ENCODE assay signal across 14 mouse cellular contexts in the genomic region with DNA sequence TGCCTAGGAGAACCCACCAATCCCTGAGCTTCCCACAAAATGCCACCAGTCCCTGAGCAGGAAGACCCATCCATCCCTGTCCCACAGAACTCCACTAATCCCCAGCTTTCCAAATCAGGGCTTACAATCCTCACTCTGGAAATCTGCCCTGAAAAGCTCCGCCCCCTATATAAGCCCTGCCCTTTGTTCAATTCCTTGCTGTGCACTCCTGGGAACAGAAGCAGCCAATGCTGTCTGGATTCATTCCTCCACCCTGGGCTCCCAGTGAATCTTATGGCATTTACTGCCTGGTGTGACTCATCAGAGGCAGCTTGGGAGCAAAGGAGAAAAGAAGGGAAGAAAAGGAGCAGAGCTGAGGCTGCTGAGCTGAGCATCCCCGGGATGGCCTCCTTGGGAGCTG.
DNase-seq lines count a peak whose midpoint lies in the region; ATAC-seq and TF ChIP-seq lines count a peak whose summit lies in the region.
"Had no signal": no experiment of that assay in that cellular context is flagged by ENCODE, and none has a peak within 500 bp of the region (broad histone marks: within the 10 kb centered on the region; RNA-seq: fewer than 3 reads in every experiment).

No protein-coding gene starts in this region.

- H3K9ac ChIP-seq in kidney, embryonic 15.5 days, result no peak overlapping the region
- H3K9ac ChIP-seq in kidney, embryonic 14.5 days (ENCODE audit: low read depth, low read length), result no peak overlapping the region
- no peak overlapping the region for H3K9ac ChIP-seq in ES-E14 (ENCODE audit: insufficient read depth, low read depth, low read length, poor library complexity, severe bottlenecking)
- no peak overlapping the region for H3K9ac ChIP-seq in intestine, embryonic 15.5 days
- H3K9ac ChIP-seq: limb, embryonic 12.5 days had no signal

- no peak overlapping the region for H3K4me2 ChIP-seq in kidney, embryonic 15.5 days
- H3K4me2 ChIP-seq in kidney, embryonic 14.5 days (replicated peaks; ENCODE audit: low read depth, low read length), result no peak overlapping the region
- no peak overlapping the region for H3K4me2 ChIP-seq in intestine, embryonic 15.5 days (replicated peaks)
- H3K4me2 ChIP-seq: limb, embryonic 12.5 days had no signal

- in situ Hi-C loops in ES-E14 (cut with MboI; ENCODE audit: low sequenced_read_pairs in 2 of 2, unreplicated experiment in 2 of 2), result no loop called here

- no peak overlapping the region for H3K4me3 ChIP-seq in kidney, embryonic 15.5 days (replicated peaks)
- no peak overlapping the region for H3K4me3 ChIP-seq in kidney, embryonic 14.5 days (ENCODE audit: low read length)
- H3K4me3 ChIP-seq in ES-E14 (ENCODE audit: insufficient read depth in 1 of 2, low read depth in 1 of 2, low read length in 2 of 2, poor library complexity in 1 of 2, severe bottlenecking in 1 of 2), result no peak overlapping the region
- H3K4me3 ChIP-seq in intestine, embryonic 15.5 days (replicated peaks), result no peak overlapping the region
- H3K4me3 ChIP-seq: erythroblast, embryonic 14.5 days; limb, embryonic 12.5 days had no signal

- H3K27me3 ChIP-seq in kidney, embryonic 15.5 days, result no peaks in the 10 kb centered on the region
- no peaks in the 10 kb centered on the region for H3K27me3 ChIP-seq in kidney, embryonic 14.5 days (ENCODE audit: control insufficient read depth, insufficient read depth, low read length)
- no peaks in the 10 kb centered on the region for H3K27me3 ChIP-seq in intestine, embryonic 15.5 days (replicated peaks)
- H3K27me3 ChIP-seq: limb, embryonic 12.5 days had no signal

- 94% methylated on average over 2 of the region's 2 CpGs for WGBS in kidney, embryonic 15.5 days
- 92% methylated on average over 2 of the region's 2 CpGs for WGBS in kidney, embryonic 14.5 days
- WGBS in intestine, embryonic 15.5 days, result 88% methylated on average over 2 of the region's 2 CpGs

- peak; percentile 11 for DNase-seq in ES-E14 (ENCODE audit: low read depth, low spot score)
- DNase-seq in R1 (ENCODE audit: low read depth, low spot score), result peak; percentile 47
- DNase-seq in spleen, postnatal 14 days (ENCODE audit: low spot score in 2 of 2), result no peak
- DNase-seq: kidney, postnatal 10 days; lung, adult 2 months; thymus, adult 18-20 months had no signal

- H3K36me3 ChIP-seq in kidney, embryonic 15.5 days, result peaks cover 70% of the 10 kb centered on the region
- H3K36me3 ChIP-seq in kidney, embryonic 14.5 days (ENCODE audit: control insufficient read depth, insufficient read depth, low read length), result peaks cover 68% of the 10 kb centered on the region
- no peaks in the 10 kb centered on the region for H3K36me3 ChIP-seq in ES-E14 (ENCODE audit: control insufficient read depth, insufficient read depth, low read length, poor library complexity, severe bottlenecking)
- H3K36me3 ChIP-seq in intestine, embryonic 15.5 days, result peaks cover 36% of the 10 kb centered on the region; the same call in 1 of the 2 replicates

- H3K9me3 ChIP-seq in kidney, embryonic 15.5 days (replicated peaks), result no peaks in the 10 kb centered on the region
- H3K9me3 ChIP-seq in kidney, embryonic 14.5 days (ENCODE audit: control insufficient read depth, low read length), result no peaks in the 10 kb centered on the region
- H3K9me3 ChIP-seq in ES-E14 (ENCODE audit: control insufficient read depth, insufficient read depth, low read depth, low read length), result no peaks in the 10 kb centered on the region
- H3K9me3 ChIP-seq in intestine, embryonic 15.5 days, result no peaks in the 10 kb centered on the region
- H3K9me3 ChIP-seq: limb, embryonic 12.5 days had no signal

- H3K27ac ChIP-seq in kidney, embryonic 15.5 days, result no peak overlapping the region
- H3K27ac ChIP-seq in kidney, embryonic 14.5 days (ENCODE audit: low read depth, low read length), result no peak overlapping the region
- H3K27ac ChIP-seq in ES-E14 (ENCODE audit: insufficient read depth, low read depth, low read length, poor library complexity, severe bottlenecking), result no peak overlapping the region
- no peak overlapping the region for H3K27ac ChIP-seq in intestine, embryonic 15.5 days
- H3K27ac ChIP-seq: hindbrain, postnatal 0 days; limb, embryonic 12.5 days had no signal

- H3K4me1 ChIP-seq in kidney, embryonic 15.5 days, result no peaks in the 10 kb centered on the region
- H3K4me1 ChIP-seq in kidney, embryonic 14.5 days (ENCODE audit: control insufficient read depth, insufficient read depth, low read length), result no peaks in the 10 kb centered on the region
- H3K4me1 ChIP-seq in ES-E14 (ENCODE audit: control insufficient read depth in 2 of 2, insufficient read depth in 2 of 2, low read length in 2 of 2, poor library complexity in 1 of 2), result no peaks in the 10 kb centered on the region
- no peaks in the 10 kb centered on the region for H3K4me1 ChIP-seq in intestine, embryonic 15.5 days (replicated peaks)
- H3K4me1 ChIP-seq: limb, embryonic 12.5 days had no signal

- ATAC-seq in kidney, embryonic 15.5 days (replicated peaks; ENCODE audit: low FRiP score), result 0 out of 2 replicates have a peak, but pooled peaks have one; percentile 12
- ATAC-seq in kidney, embryonic 14.5 days (ENCODE audit: low FRiP score, low TSS enrichment), result no peak
- peak; percentile 78 for ATAC-seq in intestine, embryonic 15.5 days
- no peak for ATAC-seq in erythroblast, adult 5-6 weeks (replicated peaks; ENCODE audit: low FRiP score, poor library complexity, severe bottlenecking)
- no peak for ATAC-seq in cerebellum, adult (ENCODE audit: insufficient number of reproducible peaks, low FRiP score, low TSS enrichment)
- ATAC-seq: hindbrain, postnatal 0 days had no signal

TF ChIP-seq in ES-E14, 5 proteins besides CTCF, POLR2A, EP300 and RAD21:
- no peak for TF ChIP-seq ZNF384 (IDR thresholded peaks at IDR 0.05; ENCODE audit: low read depth, low read length)
- TF ChIP-seq HCFC1 (IDR thresholded peaks at IDR 0.05; ENCODE audit: borderline replicate concordance, insufficient read depth, low read length), result no peak
- TF ChIP-seq MAFK (IDR thresholded peaks at IDR 0.05; ENCODE audit: insufficient read depth, low read depth, low read length), result no peak
- TF ChIP-seq ZC3H11A (IDR thresholded peaks at IDR 0.05; ENCODE audit: borderline replicate concordance, low read depth, low read length), result no peak
TF ChIP-seq in ES-E14: peak in this region for 0.

Comparison
In these comparisons a context has a peak if more than half of its experiments do, and no peak if none do; other contexts are left out.
1. ATAC-seq: peak in kidney, embryonic 15.5 days (single experiment) and intestine, embryonic 15.5 days (single experiment); none in kidney, embryonic 14.5 days (single experiment), erythroblast, adult 5-6 weeks (single experiment) and cerebellum, adult (single experiment).
2. DNase-seq: peak in ES-E14 (single experiment) and R1 (single experiment); none in spleen, postnatal 14 days (0 of 2).